Mouse (Mus musculus) adrenal gland, postnatal 4 days (tissue): Measurements from ENCODE around the gene Hoxb13. TPM values are rescaled to one million over a fixed set of nuclear protein-coding genes. Genes with fewer than 3 reads are reported as not detected.

Source experiments
- DNase-seq, 2 experiments: peaks; one replicate each; pipeline ENCODE4 v3.0.0; 2021 to 2022; ENCODE audit warnings: low spot score in 2 of 2, mixed read lengths in 2 of 2
- long read RNA-seq, 2 experiments: library from polyadenylated mRNA; stranded (forward); transcript quantifications; one replicate each; pipeline ENCODE4 v2.0.0; 2021
- total RNA-seq, 2 experiments: library from RNA; stranded (reverse); gene quantifications; 2 replicates each; pipeline ENCODE4 v1.2.3; 2021

The Hoxb13 gene
- total RNA-seq, result not detected
- long read RNA-seq, experiment 1, result 0 reads
- long read RNA-seq, experiment 2, result 0 reads

DNA sequence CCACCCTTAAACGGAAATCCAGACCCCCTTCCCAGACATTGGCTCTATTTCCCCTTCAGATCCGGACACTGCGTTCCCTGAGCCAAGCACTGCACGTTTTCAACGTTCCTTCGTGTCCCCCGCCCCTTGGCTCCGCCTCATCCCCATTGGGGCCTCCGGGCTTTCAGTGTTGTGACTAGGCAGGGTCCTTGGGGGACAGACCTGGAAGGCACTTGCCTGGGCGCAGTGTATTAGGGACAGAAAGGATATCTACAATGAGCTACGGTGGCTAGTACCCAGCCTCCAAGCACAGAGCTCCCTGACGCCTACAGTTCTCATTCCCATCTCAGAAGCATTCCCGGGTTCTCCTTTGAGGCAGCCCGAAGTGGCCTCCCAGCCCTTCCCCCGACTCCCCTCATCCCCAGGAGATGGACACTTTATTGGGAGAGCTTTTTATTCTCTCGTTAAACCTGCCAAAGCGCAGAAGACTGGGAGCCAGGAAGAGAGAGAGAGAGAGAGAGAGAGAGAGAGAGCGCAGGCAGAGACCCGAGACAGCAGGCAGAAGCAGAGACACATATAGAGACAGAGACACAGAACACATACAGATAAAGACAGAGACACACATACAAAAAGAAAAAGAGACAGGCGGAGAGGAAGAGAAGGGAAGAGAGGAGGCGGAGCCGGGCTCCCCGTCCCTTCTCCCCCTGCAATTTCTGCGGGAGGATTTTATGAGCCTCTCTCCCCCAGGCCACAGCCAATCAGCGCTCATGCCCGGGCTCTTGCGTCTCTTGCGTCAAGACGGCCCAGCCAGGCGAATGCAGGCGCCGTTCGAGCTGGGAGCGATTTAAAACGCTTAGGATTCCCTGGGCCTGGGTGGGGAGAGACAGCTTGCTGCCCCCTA lies at the start of gene Hoxb13:
Gene Hoxb13 (plus strand): TSS at position 796 of the 880 bp plus-strand sequence.
- DNase-seq, result no peak

DNA sequence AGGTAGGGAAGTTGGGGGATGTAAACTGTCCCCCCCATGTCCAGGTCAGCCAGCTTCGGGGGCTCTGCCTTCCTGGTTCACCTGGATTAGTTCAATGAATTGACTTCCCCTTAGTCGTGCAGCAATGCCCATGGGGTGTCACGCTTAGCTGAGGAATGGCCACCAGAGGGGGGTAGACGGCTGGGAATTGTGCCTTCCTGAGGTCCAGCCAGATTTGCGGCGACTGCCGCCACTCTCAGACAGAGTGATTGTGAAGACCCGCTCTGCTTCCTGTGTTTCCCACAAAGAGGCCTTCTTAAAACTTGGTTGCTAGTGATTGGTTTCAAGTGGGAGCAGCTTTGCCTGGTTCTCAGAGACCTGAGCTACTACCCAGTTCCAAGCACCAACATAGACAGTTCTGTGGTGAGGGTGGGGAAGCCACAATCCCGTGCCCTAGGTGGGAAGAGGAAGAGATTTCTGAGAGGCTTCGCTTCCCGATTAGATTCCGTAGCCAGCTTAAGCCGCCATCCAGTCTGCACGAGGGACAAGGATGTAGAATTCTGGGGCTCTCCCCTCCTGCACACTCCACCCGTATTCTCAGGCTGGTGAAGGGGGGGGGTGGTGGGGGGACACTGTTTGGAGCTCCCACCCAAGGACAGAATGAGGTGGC lies 48.4 kb upstream of the Hoxb13 start:
- DNase-seq, result peak; percentile 57 to 67

DNA sequence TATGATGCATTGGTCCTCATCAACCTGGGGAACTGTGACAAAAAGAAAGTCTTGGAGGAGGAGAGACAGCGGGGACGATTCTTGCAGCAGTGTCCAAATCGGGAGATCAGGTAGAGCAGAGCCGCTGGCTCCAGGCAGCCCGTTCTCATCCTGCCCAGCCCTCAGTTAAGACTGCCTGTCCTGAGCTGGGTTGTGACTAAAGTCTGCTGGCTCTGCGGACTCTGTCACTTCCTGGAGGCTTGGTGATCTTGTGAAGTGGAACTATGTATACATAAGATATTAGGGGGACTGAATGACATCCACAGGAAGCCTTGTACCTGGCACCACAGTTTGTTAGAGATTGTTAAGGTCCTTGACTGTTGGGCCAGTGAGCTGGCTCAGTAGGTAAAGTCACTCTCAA lies 46.6 kb upstream of the Hoxb13 start:
- DNase-seq, result no peak

DNA sequence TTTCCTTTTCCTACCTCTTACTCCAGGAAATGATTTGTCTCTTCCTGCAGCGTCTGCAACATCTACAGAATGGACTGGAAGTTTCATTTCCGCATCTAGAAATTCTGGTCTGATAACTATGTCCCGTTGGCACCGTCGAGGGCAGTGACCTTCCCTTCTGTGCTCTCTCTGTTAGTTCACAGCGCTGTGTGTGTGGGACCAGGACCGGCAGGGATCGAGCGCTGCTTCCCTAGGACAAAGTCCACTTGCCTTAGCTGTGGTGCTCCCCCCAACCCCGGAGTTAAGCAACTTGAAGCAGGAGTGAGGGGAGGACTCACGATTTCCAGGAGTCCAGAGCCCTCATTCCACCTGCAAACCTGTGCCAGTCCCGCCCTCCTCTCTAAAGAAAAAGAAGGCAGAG lies 29.3 kb upstream of the Hoxb13 start:
- DNase-seq, result no peak

DNA sequence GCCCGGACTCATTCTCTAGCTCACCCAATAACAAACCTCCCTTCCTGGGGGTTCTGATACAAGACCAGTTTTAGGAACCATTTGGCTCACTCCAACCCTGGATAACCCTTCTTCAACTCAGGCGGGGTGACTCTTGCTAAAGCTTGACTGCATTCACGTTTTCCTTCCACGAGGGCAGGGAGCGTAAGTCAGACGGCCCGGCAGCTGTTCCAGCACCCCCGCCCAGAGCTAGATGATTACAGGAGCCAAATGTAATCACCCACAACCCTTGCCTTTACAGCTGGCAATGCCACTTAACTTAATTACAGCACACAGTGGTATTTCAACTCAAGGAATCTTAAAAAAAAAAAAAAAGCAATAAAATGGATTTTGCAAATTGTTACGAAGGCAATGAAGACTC lies 26.0 kb upstream of the Hoxb13 start:
- no peak for DNase-seq

DNA sequence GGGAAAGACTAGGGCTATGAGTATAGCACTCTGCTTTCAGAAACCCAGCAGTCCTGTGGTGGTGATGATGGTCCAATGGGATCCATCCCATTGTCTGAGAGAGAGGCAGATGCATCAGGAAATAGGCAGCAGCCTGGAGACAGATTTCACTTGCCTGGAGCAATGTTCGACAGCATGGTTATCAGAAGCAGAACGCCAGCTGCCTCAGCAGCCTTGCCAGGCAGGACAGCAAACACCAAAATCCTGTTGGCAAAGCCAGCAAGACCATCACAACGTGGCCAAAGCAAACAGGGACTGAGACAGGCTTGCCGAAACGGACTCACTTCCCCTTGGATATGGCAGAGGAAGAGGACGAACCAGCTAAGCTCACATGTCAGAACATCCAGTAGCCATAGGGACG lies 25.1 kb upstream of the Hoxb13 start:
- no peak for DNase-seq

DNA sequence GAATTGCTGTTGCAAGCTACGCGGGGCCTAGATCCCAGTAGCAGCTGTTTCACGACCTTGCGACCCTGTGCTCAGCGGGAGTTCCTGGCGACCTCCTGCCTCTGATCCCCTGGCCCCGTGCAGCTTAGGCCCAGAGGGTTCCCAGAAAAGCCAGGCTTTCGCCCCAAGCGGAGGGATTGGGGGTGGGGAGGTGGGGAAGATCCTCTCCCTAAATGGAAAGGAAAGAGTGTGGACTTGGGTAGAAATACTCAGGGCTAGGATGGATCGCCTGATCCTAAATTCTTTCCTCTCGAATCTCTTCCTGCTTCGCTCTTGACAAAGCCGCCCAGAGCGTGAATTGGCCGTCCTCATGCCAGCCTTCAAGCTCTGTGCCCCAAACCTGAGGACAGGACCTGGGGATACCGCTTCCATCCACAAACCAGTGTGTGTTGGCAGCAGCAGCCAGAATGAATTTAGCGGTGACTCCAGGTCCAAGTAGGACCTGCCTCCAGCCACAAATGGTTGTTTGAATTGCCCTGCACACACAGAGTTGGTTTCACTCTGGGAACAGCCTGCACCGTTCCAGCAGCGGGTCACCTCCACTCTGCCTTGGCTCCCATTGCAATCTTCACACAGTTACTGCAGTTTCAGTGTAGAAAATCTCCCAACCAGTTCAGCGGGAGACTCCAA lies 23.3 kb upstream of the Hoxb13 start:
- no peak for DNase-seq

DNA sequence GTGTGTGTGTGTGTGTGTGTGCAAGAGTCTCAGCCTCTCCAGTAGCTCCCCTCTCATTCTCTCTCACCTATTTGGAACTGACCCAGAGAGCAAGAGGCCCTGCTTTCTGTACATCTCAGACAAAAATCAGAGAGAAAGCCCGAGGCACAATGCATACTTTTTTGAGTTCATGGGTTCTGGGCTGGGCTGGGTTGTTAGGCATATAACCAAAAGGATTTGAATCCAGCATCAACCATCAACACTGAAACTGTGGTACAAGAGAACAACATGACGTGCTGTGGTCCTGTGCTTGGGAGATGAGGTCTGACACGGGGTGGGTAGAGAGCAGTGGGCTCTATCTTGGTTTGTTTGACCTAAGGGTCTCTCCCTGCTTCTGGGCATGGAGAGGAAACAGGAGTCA lies 22.5 kb upstream of the Hoxb13 start:
- DNase-seq, result no peak

DNA sequence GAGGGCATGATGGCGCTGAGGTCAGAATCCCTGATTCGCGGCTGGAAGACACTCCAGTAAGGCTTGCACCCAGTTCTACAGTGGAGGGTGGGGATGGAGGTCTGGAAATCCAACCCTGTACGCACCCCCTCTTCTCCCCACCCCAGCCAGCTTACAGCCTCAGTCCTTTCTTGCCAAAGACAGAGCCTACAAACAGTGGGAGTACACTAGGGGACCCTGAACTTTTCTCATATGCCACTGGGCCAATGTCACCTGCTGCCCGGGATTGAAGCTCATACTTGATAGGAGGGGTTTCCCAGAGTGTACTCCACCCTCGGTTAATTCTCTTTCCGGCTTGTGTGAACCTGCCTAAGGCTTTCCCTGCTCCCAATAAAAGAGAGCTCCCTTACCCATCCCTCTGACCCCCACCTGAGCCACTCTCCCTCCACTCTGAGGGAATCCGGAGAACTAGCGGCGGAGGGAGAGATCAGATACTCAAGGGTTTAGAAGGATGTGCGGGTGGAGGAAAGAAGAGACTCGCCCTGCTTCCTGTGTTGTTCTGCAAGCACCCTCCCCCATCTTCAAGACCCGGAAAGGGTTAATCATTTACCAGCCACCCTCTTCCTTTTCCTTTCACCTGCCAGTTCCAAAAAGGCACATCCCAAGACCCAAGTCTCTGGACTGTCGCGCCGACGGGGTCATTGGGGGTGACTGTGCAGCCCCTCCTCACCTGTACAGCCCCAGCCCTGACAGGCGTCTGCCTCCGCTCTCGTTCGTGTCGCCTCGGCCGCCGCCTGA lies 21.4 kb upstream of the Hoxb13 start:
- DNase-seq, result no peak

DNA sequence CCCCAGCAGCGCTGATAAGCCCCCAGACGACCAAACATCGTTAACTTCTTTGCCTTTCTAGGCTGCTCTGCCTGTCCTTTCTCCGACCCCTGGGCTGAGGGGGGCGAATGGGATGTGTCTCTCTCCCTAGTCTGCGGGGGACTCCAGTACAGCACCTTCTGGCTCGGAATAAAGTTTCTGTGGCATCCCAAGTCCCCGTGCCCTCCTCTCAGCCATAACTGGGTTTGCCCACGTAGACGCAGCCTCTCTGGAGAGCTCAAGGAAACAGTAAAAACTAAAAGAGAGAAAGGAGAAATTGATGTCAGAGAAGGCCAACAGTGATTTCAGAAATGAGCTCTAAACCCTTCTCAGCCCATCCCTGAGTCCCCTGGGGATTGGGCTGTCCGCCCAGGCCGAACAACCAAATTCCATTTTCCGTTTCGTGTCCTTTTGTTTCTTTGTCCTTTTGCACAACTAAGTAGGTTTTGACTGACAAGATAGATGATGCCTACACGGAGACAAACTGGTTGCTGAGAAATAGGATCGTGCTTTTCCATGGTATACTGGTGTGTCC lies 20.8 kb upstream of the Hoxb13 start:
- DNase-seq, result no peak

DNA sequence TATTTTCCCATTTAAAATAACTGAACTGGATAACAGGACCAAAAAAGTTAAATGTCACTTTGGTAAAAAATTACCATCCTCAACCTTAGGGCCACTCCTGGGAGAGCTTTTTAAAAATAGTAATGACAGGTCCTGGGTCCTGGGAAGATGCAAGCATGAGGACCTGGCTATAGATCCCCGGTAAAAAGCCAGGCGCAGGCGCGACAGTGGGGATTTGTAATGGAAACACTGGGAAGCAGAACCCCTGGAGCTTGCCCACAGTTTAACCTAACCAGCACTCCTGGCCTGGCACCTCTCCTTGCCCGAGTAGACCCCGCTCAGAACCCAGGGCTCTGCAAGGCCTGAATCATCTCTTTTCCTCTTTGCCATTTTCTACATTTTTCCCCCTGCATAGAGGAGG lies 19.2 kb upstream of the Hoxb13 start:
- no peak for DNase-seq

DNA sequence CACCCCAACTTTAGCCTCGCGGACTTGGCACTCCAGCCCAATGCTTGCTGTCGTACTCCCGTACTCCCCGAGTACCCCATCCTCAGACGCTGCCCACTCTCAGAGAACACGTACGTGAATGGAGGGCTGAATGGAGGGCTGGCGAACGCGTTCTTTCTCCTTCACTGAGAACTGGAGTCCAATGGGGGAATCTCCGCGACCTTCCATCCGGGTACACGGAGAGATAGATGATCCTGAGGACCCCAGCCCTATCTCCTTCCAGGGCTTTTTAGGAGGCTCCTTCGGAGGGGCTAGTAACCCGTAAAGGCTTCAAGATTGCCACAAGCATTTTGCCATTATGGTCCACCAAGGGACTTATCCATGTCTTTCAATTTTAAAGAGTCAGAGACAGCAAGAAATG lies 18.6 kb upstream of the Hoxb13 start:
- no peak for DNase-seq

DNA sequence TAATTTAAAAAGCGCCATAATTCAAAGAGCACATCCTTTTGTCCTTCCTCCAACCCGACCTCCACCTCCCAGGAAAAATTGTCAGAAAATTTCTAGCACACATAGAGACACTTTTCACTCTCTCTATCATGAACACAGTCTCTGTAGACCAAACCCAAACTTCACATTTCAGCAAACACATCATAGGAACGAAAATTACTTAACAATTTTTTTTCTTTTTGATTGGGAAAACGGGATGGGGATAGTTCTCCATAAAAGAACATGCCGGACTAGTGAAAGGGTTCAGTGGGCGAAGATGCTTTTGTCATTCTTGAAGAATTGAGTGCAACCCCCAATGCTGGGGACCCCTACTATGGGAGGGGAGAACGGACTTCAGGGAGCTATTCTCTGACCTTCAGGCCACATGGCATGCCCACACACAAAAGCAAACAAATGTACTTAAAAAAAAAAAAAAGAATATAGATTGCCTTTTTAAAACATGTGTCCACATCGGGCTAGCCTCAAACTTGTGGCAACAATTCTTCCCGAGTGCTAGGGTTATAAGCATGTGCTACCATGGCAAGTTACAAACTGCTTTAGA lies 18.1 kb upstream of the Hoxb13 start:
- no peak for DNase-seq

DNA sequence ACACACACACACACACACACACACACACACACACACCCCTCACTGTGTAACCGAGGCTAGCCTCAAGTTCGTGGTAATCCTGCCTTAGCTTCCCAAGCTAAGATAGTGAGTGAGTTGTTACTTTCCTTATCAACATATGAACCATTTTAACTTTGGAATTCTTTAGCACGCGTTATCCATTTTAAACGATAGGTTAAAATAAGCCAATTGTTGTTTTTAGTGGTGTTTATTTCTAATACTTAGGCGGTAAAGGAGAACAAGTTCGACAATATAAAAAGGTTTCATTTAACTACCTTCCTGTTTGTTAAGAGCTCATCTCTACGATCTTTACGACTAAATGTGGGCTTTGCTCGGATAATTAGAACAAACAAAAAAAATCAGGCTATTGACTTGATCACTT lies 17.3 kb upstream of the Hoxb13 start:
- DNase-seq, result no peak

DNA sequence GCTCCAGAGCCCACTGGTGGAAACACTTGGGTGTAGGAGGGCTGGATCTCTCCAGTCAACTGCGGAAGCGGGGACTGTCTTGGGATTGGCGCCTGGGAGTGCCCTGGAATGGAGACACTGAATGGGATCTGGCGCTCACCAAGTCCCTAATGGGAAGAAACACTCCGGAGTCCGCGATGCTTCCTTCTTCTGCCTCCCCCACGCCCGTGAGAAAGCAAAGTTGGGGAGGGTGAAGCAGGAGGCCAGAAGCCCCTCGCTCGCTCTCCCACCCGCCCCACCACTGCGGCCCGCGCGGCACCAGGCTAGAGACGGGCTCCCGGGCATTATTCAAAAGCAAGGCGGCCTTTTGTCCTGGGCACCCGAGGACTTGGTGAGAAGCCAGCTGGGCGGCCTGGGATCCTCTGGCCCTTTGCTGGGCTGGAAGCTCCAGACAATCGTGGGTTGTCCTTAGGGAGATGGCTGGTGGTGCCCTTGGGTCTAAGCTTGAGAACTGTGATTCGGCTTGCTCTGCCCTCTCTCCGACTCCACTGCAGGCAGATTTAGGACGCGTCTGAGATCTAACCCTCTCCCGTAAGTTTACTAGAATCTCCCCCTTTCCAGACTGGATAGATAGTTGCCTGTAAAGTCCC lies 16.5 kb upstream of the Hoxb13 start:
- DNase-seq, result no peak

DNA sequence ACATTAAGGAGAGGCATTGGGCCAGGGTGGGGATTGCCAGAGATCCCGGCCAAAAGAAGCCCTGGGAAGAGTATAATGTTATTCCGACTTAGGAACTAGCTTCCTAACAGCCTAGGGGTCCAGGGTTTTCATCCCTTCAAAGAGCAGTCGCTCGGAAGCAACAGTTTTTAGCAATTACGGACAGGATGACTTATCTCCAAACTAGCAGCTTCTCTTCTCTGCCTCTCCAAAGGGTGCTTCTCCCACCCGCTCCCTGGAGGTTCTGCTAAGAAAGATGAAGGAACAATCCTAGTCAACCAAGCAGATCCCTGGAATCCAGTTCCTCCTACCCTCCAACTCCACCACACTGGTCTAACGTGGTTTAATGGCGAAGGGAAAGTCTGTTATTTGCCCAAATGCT lies 15.8 kb upstream of the Hoxb13 start:
- DNase-seq, result no peak

DNA sequence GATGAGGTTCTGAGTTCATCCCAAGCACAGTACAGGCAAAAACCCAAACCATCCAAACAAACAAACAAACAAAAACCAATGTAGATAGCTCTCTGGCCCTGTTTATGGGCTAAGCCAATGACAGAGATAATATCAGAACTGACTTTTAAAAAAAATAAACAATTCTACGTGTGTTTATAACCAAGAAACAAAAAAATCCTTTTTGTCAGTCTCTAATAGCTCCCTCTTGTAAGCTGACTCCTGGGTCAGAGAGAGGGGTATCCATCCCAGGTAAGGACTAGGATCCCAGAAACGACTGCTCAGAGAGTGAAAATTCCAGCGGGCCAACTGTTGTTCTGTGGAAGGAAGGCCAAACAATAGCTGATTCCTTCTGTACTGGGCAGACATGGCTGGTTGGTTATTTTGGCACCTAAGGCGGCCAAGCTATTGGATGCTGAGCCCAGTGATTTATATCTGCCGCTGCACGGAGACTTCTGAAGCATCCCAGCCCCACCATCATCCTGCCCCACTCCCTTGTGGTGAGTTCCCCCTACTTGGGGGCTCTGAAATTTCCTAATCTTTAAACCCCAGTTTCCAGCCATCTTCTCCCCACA lies 15.1 kb upstream of the Hoxb13 start:
- no peak for DNase-seq

DNA sequence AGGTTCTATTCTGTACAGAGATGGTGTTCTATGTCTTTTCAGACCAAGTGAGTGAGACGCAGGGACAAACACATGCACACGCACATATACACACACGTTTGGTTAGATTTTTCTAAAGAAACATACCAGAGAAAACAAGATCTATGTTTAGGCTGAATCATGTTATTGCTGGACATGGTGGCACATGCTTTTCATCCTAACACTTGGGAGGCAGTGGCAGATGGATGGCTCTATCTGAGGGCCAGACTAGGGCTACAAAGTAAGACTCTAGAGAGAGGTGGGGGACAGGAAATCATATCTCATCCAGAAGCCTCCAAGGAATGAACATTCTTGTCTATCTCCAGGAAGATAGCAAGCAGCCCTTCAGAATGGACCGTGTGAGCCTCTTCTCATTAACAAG lies 13.1 kb upstream of the Hoxb13 start:
- DNase-seq, result no peak

DNA sequence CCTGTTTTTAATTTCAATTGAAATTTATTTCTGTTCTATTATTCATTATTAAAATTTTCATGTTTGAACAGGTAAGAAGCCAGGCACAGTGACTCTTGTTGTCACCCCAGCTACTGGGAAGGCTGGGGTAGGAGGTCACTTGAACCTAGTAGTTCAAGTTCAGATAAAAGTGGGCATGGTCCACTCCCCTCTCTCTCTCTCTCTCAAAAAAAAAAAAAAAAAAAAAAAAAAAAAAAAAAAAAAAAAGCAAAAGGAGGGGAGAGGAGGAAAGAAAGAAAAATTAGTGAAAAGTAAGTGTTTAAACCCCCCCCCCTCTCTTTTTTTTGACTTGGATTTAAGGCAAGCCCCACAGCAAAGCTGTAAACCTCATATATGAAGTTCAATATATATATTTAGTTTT lies 9.9 kb upstream of the Hoxb13 start:
- no peak for DNase-seq

DNA sequence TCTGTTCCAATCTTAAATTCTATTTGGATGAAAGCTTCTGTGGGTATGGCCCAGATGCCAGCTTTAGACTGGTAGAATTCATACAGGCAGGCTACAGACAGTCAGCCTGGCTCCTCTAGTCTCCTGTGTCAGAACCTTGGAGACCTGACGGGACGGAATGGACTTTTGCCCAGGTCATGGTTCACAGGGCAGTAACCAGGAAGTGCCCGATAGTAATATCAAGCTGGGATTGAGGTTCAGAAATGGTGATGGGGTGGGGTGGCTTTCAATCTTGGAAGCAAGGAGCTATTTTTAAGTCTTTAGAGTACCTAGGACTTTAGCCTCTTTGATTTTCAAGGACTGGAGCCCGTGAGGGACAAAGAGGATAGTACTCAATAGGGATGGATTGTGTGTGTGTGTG lies 6.8 kb upstream of the Hoxb13 start:
- DNase-seq, result no peak
